Mouse (Mus musculus) thymus, postnatal 14 days (tissue): ENCODE measurements around the gene Slc22a27.
"Not testable (repeated sequence)": the region's sequence is repeated elsewhere in the genome, so short reads cannot be mapped to it uniquely, and the experiment has no call there.

Experiments used
- DNase-seq: peaks from one replicate; pipeline ENCODE4 v3.0.0; 2021

Gene Slc22a27

DNA sequence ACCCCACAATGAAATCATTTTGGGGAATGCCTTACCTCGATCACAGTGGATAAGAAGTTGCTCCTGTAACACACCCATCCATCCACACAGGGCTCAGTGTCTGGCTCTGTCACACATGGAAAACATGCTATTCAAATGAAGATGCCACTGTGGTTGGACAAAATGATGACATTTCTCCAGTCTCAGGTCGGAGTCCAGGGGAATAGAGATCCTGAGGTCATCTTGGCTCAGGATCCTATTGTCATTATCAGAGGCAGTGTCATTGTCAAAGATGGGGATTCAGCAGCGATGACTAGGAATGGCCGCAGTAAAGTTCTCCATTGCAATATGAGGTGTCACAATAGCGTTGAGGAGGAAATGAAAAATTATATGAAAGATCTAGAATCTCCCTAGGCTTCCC, at the start of gene Slc22a27:
Gene Slc22a27 (minus strand): TSS at position 101 of the 400 bp plus-strand sequence.
- DNase-seq = not testable (repeated sequence)

DNA sequence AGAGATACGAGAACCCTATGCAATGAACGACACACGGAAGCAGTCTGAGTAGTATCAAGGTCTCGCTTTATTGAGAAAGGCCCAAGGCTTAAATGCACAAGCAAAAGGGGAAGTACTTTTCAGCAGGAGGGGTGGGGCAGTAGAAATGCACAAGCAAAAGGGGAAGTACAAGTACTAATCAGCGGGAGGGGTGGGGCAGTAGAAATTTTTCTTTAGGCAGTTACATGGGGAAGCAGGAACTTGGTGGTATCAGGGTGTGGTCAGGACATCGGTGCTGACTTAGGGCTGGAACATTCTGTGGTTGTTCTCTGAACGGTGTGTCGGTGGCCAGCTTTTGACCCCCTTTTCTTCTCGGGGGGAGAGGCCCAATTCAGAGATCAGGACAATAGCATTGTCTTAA, 45.8 kb upstream of the Slc22a27 start:
- not testable (repeated sequence) for DNase-seq

DNA sequence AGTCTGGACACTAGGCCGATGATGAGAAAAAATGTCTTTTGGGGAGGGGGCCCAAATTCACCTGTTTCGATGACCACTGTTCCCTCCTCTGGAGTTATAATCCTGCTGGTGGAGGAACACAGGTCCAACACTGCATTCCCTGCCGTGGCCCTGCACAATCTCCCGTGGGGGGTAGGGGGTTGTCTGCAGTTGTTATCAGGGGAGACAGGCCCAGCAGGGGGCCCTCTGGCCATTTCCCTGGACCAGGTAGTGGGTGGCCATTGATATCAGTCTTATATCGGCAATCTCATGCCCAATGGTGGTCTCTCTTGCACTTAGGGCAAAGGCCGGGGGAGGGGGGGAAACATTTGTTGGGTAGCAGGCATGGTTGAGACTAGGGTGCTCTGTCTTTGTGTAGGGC, 43.3 kb upstream of the Slc22a27 start:
- DNase-seq = not testable (repeated sequence)

- no peak for DNase-seq
Observed at GRCm38 (mm10) chr19:7968703-7969102, 2.9 kb upstream of the Slc22a27 start.

DNA sequence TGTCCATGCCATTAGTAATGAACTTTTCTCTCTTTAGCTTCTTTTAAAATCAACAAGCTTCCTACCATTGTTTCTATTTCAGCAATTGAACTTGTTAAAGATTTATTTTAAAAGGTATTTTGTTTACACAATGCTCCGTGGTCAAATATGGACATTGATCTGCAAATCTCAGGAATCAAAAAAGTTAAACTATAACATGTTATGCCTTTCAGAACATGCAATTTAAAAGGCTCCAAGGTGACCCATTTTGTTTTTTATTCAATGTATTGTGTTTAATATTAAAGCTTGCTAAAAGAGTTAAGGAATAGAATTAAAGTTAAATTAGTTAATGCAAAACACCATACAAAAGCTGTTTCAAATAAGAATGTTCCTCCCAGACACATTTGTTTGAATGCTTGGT, 723 bp upstream of the Slc22a27 start:
- DNase-seq = not testable (repeated sequence)

- not testable (repeated sequence) for DNase-seq
Observed at GRCm38 (mm10) chr19:7939391-7939790, 26.4 kb downstream of the Slc22a27 start.

DNA sequence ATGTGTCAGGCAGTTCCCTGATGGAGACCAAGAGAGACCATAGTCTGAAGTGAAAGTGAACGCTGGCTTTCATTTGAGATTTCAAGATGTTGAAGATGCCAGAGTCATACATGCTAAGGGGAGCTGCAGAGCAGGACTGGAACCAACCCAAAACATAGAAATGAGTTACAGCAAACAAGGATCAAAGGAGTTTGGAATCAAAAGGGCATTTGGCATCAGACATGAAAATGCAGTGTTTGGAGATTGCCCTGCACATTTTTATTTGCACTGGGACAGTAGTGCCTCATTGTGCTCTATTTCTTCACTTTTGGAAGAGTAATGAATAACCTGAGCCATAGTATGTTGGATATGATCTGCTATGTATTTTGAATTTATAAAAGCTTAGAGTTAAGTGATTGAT, 89.2 kb downstream of the Slc22a27 start:
- no peak for DNase-seq

DNA sequence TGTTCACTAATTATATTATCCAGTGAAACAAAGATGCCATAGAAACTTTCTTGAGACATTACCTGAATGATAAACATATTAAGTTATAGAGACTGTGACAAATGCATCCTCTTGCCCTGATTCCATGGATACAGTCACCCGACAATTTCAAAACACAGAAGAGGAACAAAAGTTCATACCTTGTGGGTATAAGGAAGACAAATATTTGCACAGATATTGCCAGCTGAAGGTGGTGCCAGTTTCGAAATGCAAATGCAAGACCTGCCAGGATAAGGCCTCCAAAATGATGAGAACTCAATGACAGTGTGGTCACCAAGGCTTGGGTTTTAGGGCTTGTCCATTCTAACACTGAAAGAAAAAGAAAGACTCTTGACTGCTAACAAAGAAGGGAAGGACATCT, 136.0 kb downstream of the Slc22a27 start:
- no peak for DNase-seq
